Mouse (Mus musculus) forebrain, embryonic 13.5 days (tissue): ENCODE data around the gene Add2. TPM values are rescaled to one million over a fixed set of nuclear protein-coding genes. Genes with fewer than 3 reads are reported as not detected.
A peak's percentile ranks its signal among the peaks of the same experiment; 100 is the strongest.

Source experiments
- ATAC-seq: fragments of 200-750 bp; cut with Nextera tagmentation; 2 replicates; pipeline ENCODE4 v1.8.0; 2017
- H3K27ac ChIP-seq: fragments of 300-500 bp; sonication (generic); 2 replicates; pipeline ENCODE4 v1.5.1; 2015; ENCODE audit warnings: inconsistent platforms, mild to moderate bottlenecking, moderate library complexity
- H3K27me3 ChIP-seq: fragments of 300-500 bp; sonication (generic); 2 replicates; pipeline ENCODE4 v1.6.1; 2015; ENCODE audit warnings: mild to moderate bottlenecking, inconsistent platforms
- H3K36me3 ChIP-seq: fragments of 300-500 bp; sonication (generic); 2 replicates; pipeline ENCODE4 v1.6.1; 2015; ENCODE audit warnings: mild to moderate bottlenecking, inconsistent platforms; ENCODE audit not compliant: poor library complexity, severe bottlenecking
- H3K4me1 ChIP-seq: fragments of 300-500 bp; sonication (generic); 2 replicates; pipeline ENCODE4 v1.6.1; 2015; ENCODE audit warnings: inconsistent platforms
- H3K4me2 ChIP-seq: fragments of 300-500 bp; sonication (generic); 2 replicates; pipeline ENCODE4 v1.6.1; 2015; ENCODE audit warnings: inconsistent platforms, mild to moderate bottlenecking, moderate library complexity
- H3K4me3 ChIP-seq: fragments of 300-500 bp; sonication (generic); 2 replicates; pipeline ENCODE4 v1.5.1; 2015; ENCODE audit warnings: mild to moderate bottlenecking, inconsistent platforms
- H3K9ac ChIP-seq: fragments of 300-500 bp; sonication (generic); 2 replicates; pipeline ENCODE4 v1.6.1; 2015; ENCODE audit warnings: mild to moderate bottlenecking, inconsistent platforms
- H3K9me3 ChIP-seq: fragments of 300-500 bp; sonication (generic); replicated peaks from 2 replicates; pipeline ENCODE4 v1.6.1; 2016; ENCODE audit warnings: inconsistent platforms
- WGBS: fragments of 180-500 bp; shearing (Covaris S2); methylation state at CpG from one replicate; pipeline ENCODE4 v1.1.7; 2015; 5-methylcytosine and 5-hydroxymethylcytosine counted together
- polyA plus RNA-seq: library from polyadenylated mRNA; unstranded; fragments of >200 nt; fragmentation: Nextera tagmentation; extraction: Ambion mirVana; gene quantifications from 2 replicates; pipeline ENCODE4 v1.2.1, GENCODE M21; 2015

The Add2 gene
- polyA plus RNA-seq, 1 experiment from 2014 or later: 155 TPM

DNA sequence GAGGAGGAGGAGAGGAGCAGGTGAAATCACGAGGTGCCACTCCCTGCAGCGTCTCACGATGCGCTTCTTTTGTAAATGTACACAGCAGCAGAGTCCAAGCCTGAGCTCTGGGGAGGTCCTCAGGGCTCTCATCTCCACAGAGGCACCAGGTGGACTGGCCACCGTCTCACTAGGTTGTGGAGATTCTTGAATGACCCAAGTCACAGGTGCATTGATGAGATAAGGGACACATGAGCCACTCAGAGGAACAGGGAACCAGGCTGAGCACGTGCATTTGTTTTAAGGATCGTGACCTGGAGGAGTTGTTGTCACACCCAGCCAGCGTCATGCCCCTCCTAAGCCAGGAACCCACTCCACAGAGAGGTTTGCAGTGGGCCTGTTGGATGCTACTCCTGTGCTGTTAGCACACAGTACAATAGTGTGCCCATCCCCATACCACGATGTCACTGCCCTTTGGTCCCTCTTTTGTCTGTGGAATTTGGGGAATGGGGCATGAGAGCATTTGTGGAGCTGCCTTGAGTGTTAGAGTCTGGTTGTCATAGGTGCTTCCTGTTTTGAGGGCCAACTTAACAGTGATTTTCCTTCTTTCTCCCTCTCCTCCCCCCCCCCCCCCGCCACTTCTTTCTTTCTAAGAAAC is 65.8 kb downstream of the Add2 start:
- no peak for ATAC-seq
- Histone ChIP-seq H3K27me3 (no peaks in the 10 kb centered on the region), H3K9me3 (no peaks in the 10 kb centered on the region), H3K4me2 (no peak overlapping the region), H3K36me3 (peaks cover 52% of the 10 kb centered on the region), H3K27ac (no peak overlapping the region), H3K4me3 (no peak overlapping the region), H3K9ac (no peak overlapping the region), H3K4me1 (peaks cover 8% of the 10 kb centered on the region)
- WGBS: 74% methylated on average over 10 of the region's 10 CpGs

DNA sequence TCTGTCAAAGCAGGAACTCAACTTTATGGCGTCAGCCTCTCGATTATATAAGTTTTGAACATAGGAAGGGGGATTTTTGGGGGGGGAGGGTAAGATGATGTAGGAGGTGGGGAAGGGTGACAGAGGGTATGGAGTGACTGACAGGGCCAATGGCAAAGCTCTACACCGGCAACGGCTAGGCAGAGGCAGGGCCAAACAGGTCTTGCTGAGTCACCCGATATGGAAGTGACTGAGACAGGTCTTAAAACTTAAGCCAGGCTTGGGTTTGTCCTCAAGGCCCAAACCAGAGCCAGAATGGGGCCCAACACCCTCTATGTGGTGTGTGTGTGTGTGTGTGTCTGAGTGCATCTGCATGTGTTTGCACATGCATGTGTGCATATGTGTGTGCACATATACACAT is 67.0 kb downstream of the Add2 start:
- no peak for ATAC-seq
- Histone ChIP-seq H3K4me3 (no peak overlapping the region), H3K9ac (no peak overlapping the region), H3K36me3 (peaks cover 62% of the 10 kb centered on the region), H3K27ac (no peak overlapping the region), H3K9me3 (no peaks in the 10 kb centered on the region), H3K4me2 (no peak overlapping the region), H3K27me3 (no peaks in the 10 kb centered on the region), H3K4me1 (peaks cover 8% of the 10 kb centered on the region)
- WGBS: 90% methylated on average over 5 of the region's 5 CpGs

DNA sequence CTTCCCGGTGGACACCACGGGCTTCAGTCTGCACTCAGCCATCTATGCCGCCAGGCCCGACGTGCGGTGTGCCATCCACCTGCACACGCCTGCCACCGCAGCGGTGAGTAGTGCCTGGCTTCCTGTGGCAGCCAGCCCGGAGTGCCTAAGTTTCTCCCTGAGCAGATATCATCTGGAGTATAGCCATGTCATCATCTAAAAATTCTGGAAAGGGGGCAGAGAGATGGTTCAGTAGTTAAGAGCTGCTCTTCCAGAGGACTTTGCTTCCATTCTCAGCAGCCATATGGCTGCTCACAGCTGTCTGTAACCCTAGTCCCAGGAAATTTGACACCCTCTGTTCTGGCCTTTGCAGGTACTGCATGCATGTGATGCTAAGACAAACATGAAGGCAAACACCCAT is 68.3 kb downstream of the Add2 start:
- H3K4me1 ChIP-seq: peaks cover 11% of the 10 kb centered on the region
- H3K4me2 ChIP-seq: no peak overlapping the region
- no peaks in the 10 kb centered on the region for H3K27me3 ChIP-seq
- H3K27ac ChIP-seq: no peak overlapping the region
- WGBS: 94% methylated on average over 10 of the region's 10 CpGs
- peaks cover 74% of the 10 kb centered on the region for H3K36me3 ChIP-seq
- ATAC-seq: no peak
- no peak overlapping the region for H3K9ac ChIP-seq
- H3K9me3 ChIP-seq: no peaks in the 10 kb centered on the region
- H3K4me3 ChIP-seq: no peak overlapping the region

DNA sequence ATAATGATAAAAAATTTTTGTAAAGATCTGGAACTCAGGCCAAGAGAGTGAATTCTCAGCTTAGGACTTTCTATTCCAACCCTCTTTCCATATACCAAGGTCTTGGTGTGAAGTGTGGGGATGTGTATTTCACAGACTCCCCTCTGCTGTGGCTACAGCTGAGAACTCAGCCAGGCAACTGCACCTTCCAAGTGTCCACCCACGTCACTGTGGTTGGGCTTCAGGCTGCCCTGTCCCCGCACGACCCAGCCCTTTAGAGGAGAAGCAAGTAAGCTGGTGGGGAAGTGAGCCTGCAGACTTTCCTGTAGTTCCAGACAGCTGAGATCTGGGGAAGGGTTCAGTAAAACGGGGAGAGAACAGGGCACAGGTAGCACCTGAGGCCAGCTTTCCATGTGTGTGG is 68.7 kb downstream of the Add2 start:
- H3K9ac ChIP-seq: no peak overlapping the region
- peaks cover 78% of the 10 kb centered on the region for H3K36me3 ChIP-seq
- no peaks in the 10 kb centered on the region for H3K27me3 ChIP-seq
- no peak overlapping the region for H3K27ac ChIP-seq
- no peaks in the 10 kb centered on the region for H3K9me3 ChIP-seq
- H3K4me2 ChIP-seq: no peak overlapping the region
- peaks cover 11% of the 10 kb centered on the region for H3K4me1 ChIP-seq
- WGBS: 81% methylated on average over 4 of the region's 4 CpGs
- no peak overlapping the region for H3K4me3 ChIP-seq
- no peak for ATAC-seq

DNA sequence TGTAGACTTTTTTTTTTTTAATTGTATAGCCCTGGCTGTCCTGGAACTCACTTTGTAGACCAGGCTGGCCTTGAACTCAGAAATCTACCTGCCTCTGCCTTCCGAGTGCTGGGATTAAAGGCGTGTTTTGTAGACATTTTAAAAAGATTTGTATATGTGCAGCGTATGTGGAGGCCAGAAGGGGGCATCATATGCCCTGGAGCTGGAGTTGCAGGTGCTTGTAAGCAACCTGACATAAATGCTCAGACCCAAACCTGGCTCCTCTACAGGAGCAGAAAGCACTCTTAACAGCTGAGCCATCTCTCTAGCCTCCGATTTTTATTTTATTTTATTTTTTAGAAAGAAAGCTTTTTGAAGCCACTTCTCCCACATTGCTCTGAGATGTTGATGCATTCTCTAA is 70.5 kb downstream of the Add2 start:
- no peak for ATAC-seq
- no peak overlapping the region for H3K4me3 ChIP-seq
- no peak overlapping the region for H3K9ac ChIP-seq
- WGBS: 84% methylated on average over 4 of the region's 4 CpGs
- H3K36me3 ChIP-seq: peaks cover 79% of the 10 kb centered on the region
- peaks cover 25% of the 10 kb centered on the region for H3K4me1 ChIP-seq
- no peak overlapping the region for H3K4me2 ChIP-seq
- H3K27me3 ChIP-seq: no peaks in the 10 kb centered on the region
- no peak overlapping the region for H3K27ac ChIP-seq
- no peaks in the 10 kb centered on the region for H3K9me3 ChIP-seq

DNA sequence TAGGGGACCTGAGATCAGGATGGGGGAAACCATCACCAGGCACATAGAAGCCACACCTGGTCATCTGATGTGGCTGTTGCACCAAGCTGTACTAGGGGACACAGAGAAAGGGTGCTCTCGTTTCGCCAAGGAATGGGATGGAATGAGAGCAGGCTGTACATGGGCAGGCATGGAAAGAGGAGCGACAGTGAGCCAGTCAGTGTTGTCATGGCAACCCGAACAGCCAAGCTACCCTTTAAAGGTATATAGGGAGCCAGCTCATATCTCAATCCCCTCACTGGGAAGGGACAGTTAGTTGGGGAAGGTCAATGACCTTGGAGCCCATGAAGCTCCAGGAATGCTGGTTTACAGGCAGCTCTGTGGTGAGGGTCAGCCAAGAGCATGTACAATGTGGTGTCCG is 73.0 kb downstream of the Add2 start:
- H3K27ac ChIP-seq: no peak overlapping the region
- H3K27me3 ChIP-seq: no peaks in the 10 kb centered on the region
- H3K9ac ChIP-seq: no peak overlapping the region
- H3K4me1 ChIP-seq: peaks cover 25% of the 10 kb centered on the region
- H3K4me3 ChIP-seq: no peak overlapping the region
- ATAC-seq: no peak
- H3K9me3 ChIP-seq: no peaks in the 10 kb centered on the region
- H3K4me2 ChIP-seq: no peak overlapping the region
- H3K36me3 ChIP-seq: peaks cover 92% of the 10 kb centered on the region
- WGBS: 89% methylated on average over 5 of the region's 5 CpGs

DNA sequence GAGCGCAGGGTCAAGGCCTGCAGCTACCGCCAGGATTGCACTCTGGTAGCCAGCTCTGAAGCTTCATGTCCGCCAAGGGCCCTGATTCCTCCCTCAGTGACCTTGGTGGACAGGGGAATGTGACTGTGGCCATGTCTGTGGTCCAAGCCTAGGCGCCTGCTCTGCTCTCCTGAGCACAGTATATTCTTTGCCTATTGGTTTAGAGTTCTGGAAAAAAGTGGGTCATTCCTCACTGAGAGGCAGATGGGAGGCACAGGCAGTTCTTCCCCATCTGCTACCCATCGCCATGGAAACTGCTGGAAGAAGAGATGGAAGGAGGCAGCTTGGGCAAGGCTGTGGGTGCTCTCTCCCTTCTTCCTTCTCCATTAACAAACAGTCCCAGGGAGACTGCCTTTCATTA is 74.4 kb downstream of the Add2 start:
- ATAC-seq: peak; percentile 71

DNA sequence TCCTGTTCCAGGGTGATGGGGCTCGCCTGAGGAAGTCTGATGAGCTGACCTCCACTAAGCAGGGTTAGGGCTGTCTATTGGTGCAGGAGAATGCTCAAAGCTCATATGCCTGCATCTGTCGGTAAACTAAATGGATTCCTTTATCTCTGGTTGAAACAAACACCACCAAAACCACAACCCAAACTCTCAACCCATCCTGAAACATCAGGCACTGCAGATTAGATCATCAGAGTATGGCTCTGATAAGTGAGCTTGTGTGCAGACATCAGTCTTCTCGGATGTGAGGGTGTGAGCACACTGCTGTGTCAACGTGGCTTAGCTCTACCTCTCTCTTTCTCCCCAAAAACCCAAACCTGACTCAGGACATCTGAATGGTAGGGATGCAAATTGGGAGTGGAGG is 75.1 kb downstream of the Add2 start:
- no peak overlapping the region for H3K4me2 ChIP-seq
- no peak overlapping the region for H3K4me3 ChIP-seq
- no peaks in the 10 kb centered on the region for H3K27me3 ChIP-seq
- no peak for ATAC-seq
- H3K9me3 ChIP-seq: no peaks in the 10 kb centered on the region
- peak overlapping the region; percentile 84 for H3K27ac ChIP-seq
- no peak overlapping the region for H3K9ac ChIP-seq
- WGBS: 82% methylated on average over 4 of the region's 4 CpGs
- peaks cover 18% of the 10 kb centered on the region for H3K4me1 ChIP-seq
- peaks cover 98% of the 10 kb centered on the region for H3K36me3 ChIP-seq

More for the DNA sequence above, 74.4 kb downstream of the Add2 start:
- Histone ChIP-seq H3K36me3 (peaks cover 98% of the 10 kb centered on the region), H3K9ac (peak overlapping the region; percentile 7; the same call in 1 of the 2 replicates), H3K27me3 (no peaks in the 10 kb centered on the region), H3K4me2 (no peak overlapping the region), H3K9me3 (no peaks in the 10 kb centered on the region), H3K4me3 (no peak overlapping the region), H3K4me1 (peaks cover 25% of the 10 kb centered on the region), H3K27ac (peak overlapping the region; percentile 84)
- WGBS: 75% methylated on average over 5 of the region's 5 CpGs

DNA sequence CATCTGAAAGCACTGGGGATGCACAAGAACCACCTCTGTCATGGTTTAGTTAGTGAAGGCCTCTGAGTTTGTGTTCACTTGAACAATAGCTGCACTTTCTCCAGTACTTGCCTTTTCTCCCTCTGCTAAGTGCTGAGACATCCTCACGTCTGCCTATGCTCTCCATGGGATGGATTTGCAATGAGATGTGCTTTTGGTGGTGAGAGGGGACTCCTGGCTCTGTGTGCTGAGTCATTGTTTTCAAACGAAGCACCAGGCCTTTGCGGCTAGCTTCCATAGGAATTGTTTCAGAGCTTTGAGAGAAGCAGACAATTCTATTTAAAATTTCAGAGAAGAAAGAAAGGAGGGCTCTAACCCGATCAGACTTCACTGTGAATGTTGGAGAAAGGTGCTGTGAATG is 76.2 kb downstream of the Add2 start:
- Histone ChIP-seq H3K27me3 (no peaks in the 10 kb centered on the region), H3K9me3 (no peaks in the 10 kb centered on the region), H3K36me3 (peaks cover 98% of the 10 kb centered on the region), H3K4me2 (no peak overlapping the region), H3K4me3 (no peak overlapping the region), H3K27ac (no peak overlapping the region), H3K4me1 (peaks cover 17% of the 10 kb centered on the region), H3K9ac (no peak overlapping the region)
- ATAC-seq: no peak
- WGBS: 63% methylated on average over 4 of the region's 4 CpGs

DNA sequence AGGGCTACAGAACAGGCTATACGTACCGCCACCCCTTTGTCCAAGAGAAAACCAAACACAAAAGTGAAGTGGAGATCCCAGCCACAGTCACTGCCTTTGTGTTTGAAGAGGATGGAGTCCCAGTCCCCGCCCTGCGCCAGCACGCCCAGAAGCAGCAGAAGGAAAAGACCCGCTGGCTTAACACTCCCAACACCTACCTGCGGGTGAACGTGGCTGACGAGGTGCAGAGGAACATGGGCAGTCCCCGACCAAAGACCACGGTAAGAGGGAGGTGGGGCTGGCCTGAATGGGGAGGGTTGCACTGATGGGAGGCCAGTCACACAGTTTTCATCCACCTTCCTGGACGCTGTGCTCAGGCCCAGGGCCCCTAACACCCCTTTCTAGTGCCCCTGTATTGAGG is 77.6 kb downstream of the Add2 start:
- H3K4me3 ChIP-seq: no peak overlapping the region
- H3K27ac ChIP-seq: no peak overlapping the region
- no peaks in the 10 kb centered on the region for H3K27me3 ChIP-seq
- H3K4me1 ChIP-seq: peaks cover 17% of the 10 kb centered on the region
- H3K9me3 ChIP-seq: no peaks in the 10 kb centered on the region
- ATAC-seq: no peak
- WGBS: 80% methylated on average over 12 of the region's 12 CpGs
- peaks cover 100% of the 10 kb centered on the region for H3K36me3 ChIP-seq
- no peak overlapping the region for H3K4me2 ChIP-seq
- no peak overlapping the region for H3K9ac ChIP-seq

DNA sequence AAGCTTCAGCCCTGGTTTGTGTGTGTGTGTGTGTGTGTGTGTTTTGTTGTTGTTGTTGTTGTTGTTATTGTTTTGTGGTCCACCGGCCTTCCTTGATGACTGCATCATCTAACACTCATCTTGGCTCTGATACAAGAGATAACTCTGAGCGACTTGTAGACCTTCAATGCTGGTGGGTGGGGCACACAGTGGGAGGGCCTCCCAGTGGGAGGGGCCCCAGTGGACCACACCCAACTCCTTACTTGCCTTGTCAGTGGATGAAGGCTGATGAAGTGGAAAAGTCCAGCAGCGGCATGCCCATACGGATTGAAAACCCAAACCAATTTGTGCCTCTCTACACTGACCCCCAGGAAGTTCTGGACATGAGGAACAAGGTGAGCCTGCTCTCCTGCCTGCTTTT is 78.6 kb downstream of the Add2 start:
- Histone ChIP-seq H3K4me1 (peaks cover 14% of the 10 kb centered on the region), H3K4me2 (no peak overlapping the region), H3K9ac (no peak overlapping the region), H3K36me3 (peaks cover 100% of the 10 kb centered on the region), H3K4me3 (no peak overlapping the region), H3K27ac (no peak overlapping the region), H3K27me3 (no peaks in the 10 kb centered on the region), H3K9me3 (no peaks in the 10 kb centered on the region)
- ATAC-seq: no peak
- WGBS: 91% methylated on average over 4 of the region's 4 CpGs

DNA sequence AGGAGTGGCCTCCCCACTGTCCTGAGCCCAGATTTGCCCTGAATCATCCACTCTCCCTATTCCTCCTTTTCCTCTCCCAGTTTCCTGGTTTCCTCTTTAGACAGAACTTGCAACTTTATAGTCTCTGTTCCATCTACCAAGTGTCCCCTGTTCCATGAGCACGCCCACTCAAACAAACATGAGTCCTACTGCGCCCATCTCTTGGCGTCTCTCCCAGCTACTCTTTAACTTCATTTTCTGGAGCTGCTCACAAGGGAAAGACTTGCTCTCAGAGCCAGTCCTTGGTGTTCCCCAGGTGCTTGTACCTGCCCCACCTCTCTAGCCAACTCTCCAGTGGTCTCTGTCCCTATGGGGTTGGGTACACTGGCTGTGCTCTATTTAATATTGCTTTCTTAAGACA is 87.4 kb downstream of the Add2 start:
- Histone ChIP-seq H3K36me3 (peaks cover 99% of the 10 kb centered on the region), H3K9ac (no peak overlapping the region), H3K9me3 (no peaks in the 10 kb centered on the region), H3K4me1 (no peaks in the 10 kb centered on the region), H3K4me3 (no peak overlapping the region), H3K27ac (no peak overlapping the region), H3K27me3 (no peaks in the 10 kb centered on the region), H3K4me2 (no peak overlapping the region)
- WGBS: 93% methylated on average over 3 of the region's 3 CpGs
- no peak for ATAC-seq

DNA sequence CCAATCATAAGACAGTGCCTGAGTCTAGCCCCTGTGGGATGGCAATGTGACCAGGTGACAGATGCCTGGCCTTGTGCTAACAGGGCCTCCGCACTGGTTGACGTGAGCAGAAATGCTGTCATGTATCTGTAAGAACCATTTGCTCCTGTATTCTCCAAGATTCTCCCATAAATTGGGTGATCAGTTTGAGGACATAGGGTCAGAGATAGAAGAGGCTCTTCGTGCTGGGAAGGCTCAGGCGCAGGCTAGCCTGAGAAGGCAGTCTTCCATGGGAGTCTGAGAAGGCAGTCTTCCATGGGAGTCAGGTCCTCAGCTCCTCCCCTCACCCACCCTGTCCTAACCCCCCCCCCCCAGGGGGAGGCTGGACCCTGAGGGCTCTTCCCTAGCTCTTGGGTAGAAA is 94.6 kb downstream of the Add2 start:
- Histone ChIP-seq H3K27me3 (no peaks in the 10 kb centered on the region), H3K4me2 (no peak overlapping the region), H3K36me3 (peaks cover 33% of the 10 kb centered on the region), H3K9ac (no peak overlapping the region), H3K4me1 (no peaks in the 10 kb centered on the region), H3K4me3 (no peak overlapping the region), H3K9me3 (no peaks in the 10 kb centered on the region), H3K27ac (no peak overlapping the region)
- WGBS: 89% methylated on average over 4 of the region's 4 CpGs
- no peak for ATAC-seq
